In genomic region chr1:55666798-55667197, GRCm38 (mm10) we compare ENCODE assay signal across 15 mouse cellular contexts.
DNase-seq lines count a peak whose midpoint lies in the region; ATAC-seq lines count a peak whose summit lies in the region.
"Had no signal": no experiment of that assay in that cellular context is flagged by ENCODE, and none has a peak within 500 bp of the region (broad histone marks: within the 10 kb centered on the region; RNA-seq: fewer than 3 reads in every experiment).

No protein-coding gene starts in this region.

- H3K36me3 ChIP-seq in forebrain, embryonic 12.5 days (replicated peaks): no peaks in the 10 kb centered on the region
- no peaks in the 10 kb centered on the region for H3K36me3 ChIP-seq in hindbrain, embryonic 15.5 days
- H3K36me3 ChIP-seq: embryonic facial prominence, embryonic 15.5 days; heart, embryonic 12.5 days; lung, embryonic 15.5 days had no signal

- 27% methylated on average over 5 of the region's 5 CpGs for WGBS in forebrain, embryonic 12.5 days
- WGBS in hindbrain, embryonic 15.5 days: 42% methylated on average over 5 of the region's 5 CpGs

- peaks cover 28% of the 10 kb centered on the region for H3K4me1 ChIP-seq in forebrain, embryonic 12.5 days
- peaks cover 29% of the 10 kb centered on the region for H3K4me1 ChIP-seq in hindbrain, embryonic 15.5 days (replicated peaks)
- H3K4me1 ChIP-seq: embryonic facial prominence, embryonic 15.5 days; lung, embryonic 15.5 days had no signal

- H3K27ac ChIP-seq in forebrain, embryonic 12.5 days: peak overlapping the region; percentile 84
- peak overlapping the region; percentile 61; the same call in 1 of the 2 replicates for H3K27ac ChIP-seq in hindbrain, embryonic 15.5 days (replicated peaks)
- H3K27ac ChIP-seq: embryonic facial prominence, embryonic 15.5 days; lung, embryonic 15.5 days had no signal

- DNase-seq in left cerebral cortex, adult 11 months (ENCODE audit: low spot score): peak; percentile 14
- DNase-seq in left cerebral cortex, postnatal 10 days (ENCODE audit: extremely low spot score in 1 of 2, low spot score in 2 of 2): no peak
- peak; percentile 15 for DNase-seq in embryo, embryonic 10.5 days (ENCODE audit: low spot score)
- DNase-seq in liver: no peak
- DNase-seq in testis, postnatal 14 days (ENCODE audit: low spot score): no peak
- DNase-seq in urinary bladder, postnatal 36 days (ENCODE audit: low spot score in 2 of 2): no peak
- DNase-seq: adrenal gland, postnatal 25 days; cerebellum, postnatal 36 days; kidney, adult 8-10 months had no signal

- H3K27me3 ChIP-seq in forebrain, embryonic 12.5 days: peaks cover 4% of the 10 kb centered on the region; the same call in 1 of the 2 replicates
- H3K27me3 ChIP-seq in hindbrain, embryonic 15.5 days: no peaks in the 10 kb centered on the region
- H3K27me3 ChIP-seq: embryonic facial prominence, embryonic 15.5 days; heart, embryonic 12.5 days; lung, embryonic 15.5 days had no signal

- H3K9me3 ChIP-seq in forebrain, embryonic 12.5 days: no peaks in the 10 kb centered on the region
- no peaks in the 10 kb centered on the region for H3K9me3 ChIP-seq in hindbrain, embryonic 15.5 days
- H3K9me3 ChIP-seq: embryonic facial prominence, embryonic 15.5 days; heart, embryonic 12.5 days; lung, embryonic 15.5 days had no signal

- H3K9ac ChIP-seq in forebrain, embryonic 12.5 days: no peak overlapping the region
- no peak overlapping the region for H3K9ac ChIP-seq in hindbrain, embryonic 15.5 days
- H3K9ac ChIP-seq: embryonic facial prominence, embryonic 15.5 days; heart, embryonic 12.5 days; lung, embryonic 15.5 days had no signal

- peak overlapping the region; percentile 31 for H3K4me2 ChIP-seq in forebrain, embryonic 12.5 days
- H3K4me2 ChIP-seq in hindbrain, embryonic 15.5 days: no peak overlapping the region
- H3K4me2 ChIP-seq: embryonic facial prominence, embryonic 15.5 days; heart, embryonic 12.5 days; liver, embryonic 11.5 days; lung, embryonic 15.5 days had no signal

- intact Hi-C loops in left cerebral cortex, postnatal 10 days (cut with DNase I): no loop called here

- H3K4me3 ChIP-seq in forebrain, embryonic 12.5 days (replicated peaks): no peak overlapping the region
- H3K4me3 ChIP-seq in hindbrain, embryonic 15.5 days: no peak overlapping the region
- H3K4me3 ChIP-seq: embryonic facial prominence, embryonic 15.5 days; heart, embryonic 12.5 days; lung, embryonic 15.5 days had no signal

- ATAC-seq in forebrain, embryonic 12.5 days (ENCODE audit: low FRiP score): peak; percentile 24; the same call in 1 of the 2 replicates
- ATAC-seq in hindbrain, embryonic 15.5 days (ENCODE audit: low FRiP score, low read depth): no peak

Comparison
In these comparisons a context has a peak if more than half of its experiments do, and no peak if none do; other contexts are left out.
1. DNase-seq: peak in left cerebral cortex, adult 11 months (single experiment) and embryo, embryonic 10.5 days (single experiment); none in left cerebral cortex, postnatal 10 days (0 of 2), liver (single experiment), testis, postnatal 14 days (single experiment) and urinary bladder, postnatal 36 days (0 of 2).